Mouse (Mus musculus) forebrain, postnatal 0 days (tissue): ENCODE results near the gene Dab2ip. TPM values are rescaled to one million over a fixed set of nuclear protein-coding genes. Genes with fewer than 3 reads are reported as not detected.

Experiments used
- ATAC-seq: fragments of 200-750 bp; cut with Nextera tagmentation; 2 replicates; pipeline ENCODE4 v1.8.0; 2017; ENCODE audit warnings: mild to moderate bottlenecking, moderate library complexity
- DNase-seq: peaks from one replicate; pipeline ENCODE4 v3.0.0-alpha.2; 2015
- H3K27ac ChIP-seq: fragments of 300-500 bp; sonication (generic); 2 replicates; pipeline ENCODE4 v1.5.1; 2014; ENCODE audit warnings: low read depth, mild to moderate bottlenecking, antibody characterized with exemption, low read length, moderate library complexity, mixed read lengths
- H3K27me3 ChIP-seq: fragments of 300-500 bp; sonication (generic); 2 replicates; pipeline ENCODE4 v1.6.1; 2014; ENCODE audit warnings: mild to moderate bottlenecking, low read length, mixed read lengths; ENCODE audit not compliant: insufficient read depth
- H3K36me3 ChIP-seq: fragments of 300-500 bp; sonication (generic); 2 replicates; pipeline ENCODE4 v1.6.1; 2014; ENCODE audit warnings: mild to moderate bottlenecking, moderate library complexity; ENCODE audit not compliant: insufficient read depth
- H3K4me1 ChIP-seq: fragments of 300-500 bp; sonication (generic); 2 replicates; pipeline ENCODE4 v1.6.1; 2014; ENCODE audit warnings: antibody characterized with exemption; ENCODE audit not compliant: insufficient read depth
- H3K4me2 ChIP-seq: fragments of 300-500 bp; sonication (generic); 2 replicates; pipeline ENCODE4 v1.6.1; 2014; ENCODE audit warnings: low read depth, mild to moderate bottlenecking, moderate library complexity
- H3K4me3 ChIP-seq: fragments of 300-500 bp; sonication (generic); 2 replicates; pipeline ENCODE4 v1.5.1; 2014; ENCODE audit warnings: low read depth, low read length, mixed read lengths
- H3K9ac ChIP-seq: fragments of 300-500 bp; sonication (generic); 2 replicates; pipeline ENCODE4 v1.6.1; 2014; ENCODE audit warnings: mild to moderate bottlenecking
- H3K9me3 ChIP-seq: fragments of 300-500 bp; sonication (generic); 2 replicates; pipeline ENCODE4 v1.6.1; 2016; ENCODE audit warnings: low read length
- CTCF ChIP-seq: sonication (generic); IDR thresholded peaks from 2 replicates; pipeline ENCODE4 v1.5.1; 2016; ENCODE audit warnings: antibody characterized with exemption, control low read depth, low read depth
- WGBS: fragments of 180-500 bp; shearing (Covaris S2); extraction: QIAGEN DNeasy Blood & Tissue Kit; methylation state at CpG from one replicate; pipeline ENCODE4 v1.1.7; 2014; 5-methylcytosine and 5-hydroxymethylcytosine counted together
- polyA plus RNA-seq: library from polyadenylated mRNA; unstranded; fragments of >200 nt; fragmentation: Nextera tagmentation; extraction: Ambion mirVana; gene quantifications from 2 replicates; pipeline ENCODE4 v1.2.1, GENCODE M21; 2015
- total RNA-seq: library from RNA; depleted of rRNA; stranded (reverse); fragments of >200 nt; gene quantifications from 2 replicates; pipeline ENCODE4 v1.2.3, GENCODE M21; 2014

Dab2ip gene
- total and polyA plus RNA-seq, 2 experiments from 2014 or later, result 65.4 to 119 TPM

DNA sequence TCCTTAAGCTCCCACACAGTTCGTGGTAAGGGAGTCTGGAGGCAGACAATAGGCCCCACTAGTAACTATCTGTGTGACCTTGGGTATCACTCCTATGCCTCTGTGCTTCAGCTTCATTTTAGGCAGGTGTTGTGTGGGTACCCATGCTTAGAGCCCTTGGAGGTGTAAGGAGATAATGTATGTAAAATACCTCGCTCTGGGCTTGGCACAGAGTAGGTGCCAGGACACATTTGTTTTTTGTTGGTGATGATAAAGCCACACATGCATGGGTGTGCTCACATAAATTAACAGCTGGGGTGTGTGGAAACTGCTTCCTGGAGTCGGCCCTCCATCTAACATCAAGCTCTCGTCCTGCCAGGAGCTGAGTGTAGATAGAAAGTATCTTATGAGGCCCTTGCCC lies 130.1 kb downstream of the Dab2ip start:
- ATAC-seq (no peak), DNase-seq (no peak)
- H3K9me3 ChIP-seq, result no peaks in the 10 kb centered on the region
- no peak overlapping the region for H3K4me3 ChIP-seq
- no peak overlapping the region for H3K9ac ChIP-seq
- TF ChIP-seq CTCF, result no peak
- no peak overlapping the region for H3K27ac ChIP-seq
- H3K36me3 ChIP-seq, result no peaks in the 10 kb centered on the region
- H3K4me1 ChIP-seq, result peaks cover 41% of the 10 kb centered on the region
- H3K4me2 ChIP-seq, result no peak overlapping the region
- 54% methylated on average over 4 of the region's 4 CpGs for WGBS
- no peaks in the 10 kb centered on the region for H3K27me3 ChIP-seq

DNA sequence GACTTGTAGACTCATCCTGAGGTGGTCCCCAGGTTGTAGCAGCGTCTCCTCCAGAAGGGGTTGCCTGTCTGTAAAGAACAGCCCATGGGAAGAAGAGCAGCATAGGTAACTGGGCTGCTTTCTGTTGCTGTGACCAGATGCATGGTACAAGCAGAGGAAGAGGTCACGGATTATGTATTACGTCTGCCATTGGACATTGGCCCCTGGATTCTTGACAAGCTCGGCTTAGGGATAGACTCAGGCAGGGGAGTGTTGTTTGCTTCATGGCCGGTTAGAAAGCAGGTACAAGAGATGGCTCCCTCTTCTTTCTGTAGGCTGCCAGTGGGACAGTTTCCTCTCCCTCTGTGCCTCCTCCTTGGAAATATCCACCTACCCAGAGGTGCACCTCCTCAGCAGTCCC lies 130.5 kb downstream of the Dab2ip start:
- no peak for DNase-seq
- H3K4me2 ChIP-seq, result no peak overlapping the region
- H3K4me1 ChIP-seq, result peaks cover 41% of the 10 kb centered on the region
- no peaks in the 10 kb centered on the region for H3K27me3 ChIP-seq
- H3K36me3 ChIP-seq, result no peaks in the 10 kb centered on the region
- H3K27ac ChIP-seq, result no peak overlapping the region
- no peaks in the 10 kb centered on the region for H3K9me3 ChIP-seq
- ATAC-seq, result no peak
- H3K4me3 ChIP-seq, result no peak overlapping the region
- WGBS, result 90% methylated on average over 5 of the region's 5 CpGs
- no peak for TF ChIP-seq CTCF
- H3K9ac ChIP-seq, result no peak overlapping the region

DNA sequence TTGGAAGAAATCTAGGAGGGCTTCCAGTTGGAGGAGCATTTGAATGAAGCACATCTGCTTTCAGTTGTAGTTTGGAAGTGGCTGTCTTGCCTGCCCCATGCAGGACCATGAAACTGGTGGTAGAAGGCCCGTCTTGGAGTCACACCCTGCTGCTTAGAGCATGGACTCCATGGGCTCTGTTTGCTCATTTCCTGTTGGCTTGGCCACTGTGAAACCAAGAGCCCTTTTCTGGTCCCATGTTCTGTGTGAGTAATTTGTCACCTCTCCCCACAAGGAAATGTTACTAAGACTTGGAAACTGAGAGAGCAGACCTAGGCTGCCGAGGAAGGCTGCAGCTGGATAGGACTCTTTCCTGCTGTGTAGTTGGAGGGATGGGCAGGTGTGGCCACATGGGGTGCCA lies 131.8 kb downstream of the Dab2ip start:
- no peak for TF ChIP-seq CTCF
- H3K9ac ChIP-seq, result no peak overlapping the region
- no peak overlapping the region for H3K4me2 ChIP-seq
- H3K27ac ChIP-seq, result no peak overlapping the region
- H3K27me3 ChIP-seq, result no peaks in the 10 kb centered on the region
- WGBS, result 80% methylated on average over 2 of the region's 2 CpGs
- peaks cover 32% of the 10 kb centered on the region for H3K4me1 ChIP-seq
- no peak for ATAC-seq
- no peak for DNase-seq
- H3K36me3 ChIP-seq, result no peaks in the 10 kb centered on the region
- H3K4me3 ChIP-seq, result no peak overlapping the region
- H3K9me3 ChIP-seq, result no peaks in the 10 kb centered on the region

DNA sequence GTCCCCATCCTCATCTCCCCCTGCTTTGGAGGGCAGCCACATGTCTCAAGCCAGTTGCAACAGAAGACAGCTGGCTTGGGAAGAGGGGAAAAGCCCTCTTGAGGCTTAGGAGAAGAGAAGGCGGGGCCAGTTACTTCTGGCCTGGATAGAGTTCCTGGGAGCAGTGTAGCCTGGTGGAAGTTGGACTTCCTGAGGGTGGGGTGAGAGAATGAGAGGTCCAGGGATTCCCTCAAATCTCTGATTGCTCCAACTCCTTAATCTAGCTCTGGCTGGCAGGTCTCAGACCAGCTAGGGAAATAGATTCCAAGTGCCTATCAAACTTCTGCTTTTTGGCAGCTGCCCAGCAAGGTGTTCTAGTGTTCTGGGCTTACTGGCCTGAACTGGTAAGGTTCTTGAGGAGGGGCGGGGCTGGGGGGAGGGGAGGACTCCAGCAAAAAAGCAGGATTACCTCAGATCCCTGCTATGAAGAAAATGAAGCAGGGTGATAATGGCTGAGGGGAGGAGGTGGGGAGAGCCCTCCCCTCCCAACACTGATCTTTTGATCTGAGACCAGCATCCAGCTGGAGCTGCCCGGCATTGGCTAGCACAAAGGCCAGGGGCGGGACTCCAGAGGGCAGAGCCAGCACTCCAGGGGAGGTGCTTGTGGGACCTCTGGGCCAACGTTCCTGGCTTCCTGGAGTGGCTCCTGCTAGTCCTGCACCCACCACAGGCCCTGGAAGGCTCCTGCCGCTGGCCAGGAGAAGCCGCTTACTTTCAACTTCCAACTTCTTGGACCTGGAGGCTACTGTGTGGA lies 133.4 kb downstream of the Dab2ip start:
- peak overlapping the region; percentile 16; the same call in 1 of the 2 replicates for H3K27ac ChIP-seq
- H3K4me1 ChIP-seq, result peaks cover 30% of the 10 kb centered on the region
- no peaks in the 10 kb centered on the region for H3K27me3 ChIP-seq
- no peak for DNase-seq
- ATAC-seq, result peak; percentile 55; the same call in 1 of the 2 replicates
- no peak for TF ChIP-seq CTCF
- 18% methylated on average over 7 of the region's 7 CpGs for WGBS
- H3K9ac ChIP-seq, result no peak overlapping the region
- no peak overlapping the region for H3K4me3 ChIP-seq
- H3K4me2 ChIP-seq, result no peak overlapping the region
- no peaks in the 10 kb centered on the region for H3K36me3 ChIP-seq
- H3K9me3 ChIP-seq, result no peaks in the 10 kb centered on the region

DNA sequence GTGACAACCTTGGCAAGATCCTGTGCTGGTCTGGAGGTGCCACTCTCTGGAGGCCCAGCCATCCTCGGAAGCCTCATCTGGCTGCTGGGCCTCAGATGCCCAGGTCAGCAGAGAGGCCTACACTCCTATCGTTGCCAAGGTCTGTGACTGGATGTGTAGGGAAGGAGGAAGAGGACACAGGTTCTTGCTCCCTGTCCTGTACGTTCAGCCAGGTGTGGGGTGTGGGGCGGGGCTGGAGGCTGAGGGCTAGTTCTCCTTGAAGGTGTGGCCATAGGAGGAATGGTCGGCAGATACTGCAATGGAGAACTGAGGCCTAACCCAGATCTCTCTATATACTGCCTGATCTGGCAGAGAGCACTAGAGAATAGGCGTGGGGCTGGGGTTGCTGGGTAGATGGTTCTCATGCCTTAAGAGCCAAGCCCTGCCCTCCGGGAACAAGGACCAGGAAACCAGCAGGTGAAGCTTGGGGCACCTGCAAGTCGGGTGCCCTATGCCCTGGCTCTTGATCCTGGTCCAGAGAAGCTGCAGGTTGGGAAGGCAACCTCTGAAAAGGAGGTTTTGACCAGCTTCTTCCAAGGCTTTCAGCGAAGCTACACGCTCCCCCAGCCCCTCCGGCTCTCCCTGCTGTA lies 134.3 kb downstream of the Dab2ip start:
- TF ChIP-seq CTCF, result no peak
- Histone ChIP-seq H3K4me1 (peaks cover 32% of the 10 kb centered on the region; the same call in 1 of the 2 replicates), H3K27ac (no peak overlapping the region), H3K27me3 (no peaks in the 10 kb centered on the region), H3K9me3 (no peaks in the 10 kb centered on the region), H3K36me3 (no peaks in the 10 kb centered on the region), H3K9ac (no peak overlapping the region), H3K4me3 (no peak overlapping the region), H3K4me2 (no peak overlapping the region)
- 87% methylated on average over 11 of the region's 11 CpGs for WGBS
- DNase-seq (no peak), ATAC-seq (no peak)

DNA sequence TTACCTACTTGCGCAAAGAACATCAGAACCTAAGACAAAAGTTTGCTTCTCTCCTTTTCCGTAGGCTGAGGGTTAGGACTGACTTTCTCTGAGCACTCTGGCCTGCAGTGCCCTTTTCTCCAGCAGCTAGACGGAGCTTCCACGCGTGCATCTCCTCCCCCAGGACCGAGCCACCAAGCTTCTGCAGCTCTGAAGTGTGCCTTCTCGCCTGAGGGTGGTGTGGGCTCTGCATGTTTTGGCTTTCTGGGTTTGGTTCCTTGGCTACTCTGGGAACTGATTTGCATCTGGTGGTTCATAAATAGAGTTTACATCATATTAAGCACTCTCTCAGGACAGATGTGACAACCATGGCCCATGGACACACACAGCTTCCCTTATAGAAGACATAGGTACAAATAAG lies 135.0 kb downstream of the Dab2ip start:
- WGBS, result 76% methylated on average over 7 of the region's 7 CpGs
- TF ChIP-seq CTCF, result no peak
- Histone ChIP-seq H3K27ac (no peak overlapping the region), H3K36me3 (no peaks in the 10 kb centered on the region), H3K9ac (no peak overlapping the region), H3K4me1 (peaks cover 32% of the 10 kb centered on the region; the same call in 1 of the 2 replicates), H3K4me2 (no peak overlapping the region), H3K27me3 (no peaks in the 10 kb centered on the region), H3K4me3 (no peak overlapping the region), H3K9me3 (no peaks in the 10 kb centered on the region)
- ATAC-seq (no peak), DNase-seq (no peak)

DNA sequence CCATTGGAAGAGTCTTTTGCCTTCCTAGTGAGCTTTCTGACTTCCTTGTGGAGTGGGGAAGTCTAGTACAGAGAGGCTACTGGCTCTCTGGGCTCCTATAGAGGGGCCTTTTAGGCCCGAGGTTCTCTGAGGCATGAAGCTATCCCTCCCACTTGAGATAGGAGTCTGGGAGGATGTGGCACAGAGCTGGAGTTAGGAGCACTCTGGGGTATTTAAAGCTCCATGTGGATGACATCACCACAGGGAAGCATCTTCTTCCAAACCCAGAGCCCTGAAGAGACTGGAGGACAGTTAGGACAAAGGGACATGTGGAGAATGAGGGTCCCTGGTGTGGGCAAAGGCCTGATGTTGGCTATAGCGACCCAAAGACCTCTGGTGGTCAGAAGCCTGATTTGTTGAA lies 136.0 kb downstream of the Dab2ip start:
- H3K4me2 ChIP-seq, result no peak overlapping the region
- no peak for ATAC-seq
- no peak overlapping the region for H3K4me3 ChIP-seq
- H3K4me1 ChIP-seq, result peaks cover 32% of the 10 kb centered on the region; the same call in 1 of the 2 replicates
- no peaks in the 10 kb centered on the region for H3K27me3 ChIP-seq
- no peaks in the 10 kb centered on the region for H3K9me3 ChIP-seq
- DNase-seq, result no peak
- 71% methylated on average over 2 of the region's 2 CpGs for WGBS
- no peak overlapping the region for H3K27ac ChIP-seq
- no peak overlapping the region for H3K9ac ChIP-seq
- H3K36me3 ChIP-seq, result no peaks in the 10 kb centered on the region
- TF ChIP-seq CTCF, result no peak
